18 mouse cellular contexts compared by ENCODE assay signal in genomic region chr7:75190192-75190591, GRCm38 (mm10).
DNase-seq lines count a peak whose midpoint lies in the region; ATAC-seq lines count a peak whose summit lies in the region.
"Had no signal": no experiment of that assay in that cellular context is flagged by ENCODE, and none has a peak within 500 bp of the region (broad histone marks: within the 10 kb centered on the region; RNA-seq: fewer than 3 reads in every experiment).

No protein-coding gene starts in this region.

- ATAC-seq in common myeloid progenitor, adult 5-6 weeks (replicated peaks; ENCODE audit: low read depth, poor library complexity, severe bottlenecking): peak; percentile 50; the same call in 1 of the 2 replicates
- ATAC-seq in monocyte, adult 5-6 weeks (replicated peaks; ENCODE audit: insufficient number of reproducible peaks, low FRiP score, low TSS enrichment, poor library complexity, severe bottlenecking): peak; percentile 80; the same call in 1 of the 2 replicates
- ATAC-seq: forebrain, postnatal 0 days; intestine, embryonic 15.5 days; midbrain, embryonic 16.5 days had no signal

- peak; percentile 35 to 45 for DNase-seq in cerebellum, adult 18-20 months
- no peak for DNase-seq in cerebellum, postnatal 10 days
- peak; percentile 15 for DNase-seq in adrenal gland, adult 8-10 months
- no peak for DNase-seq in left cerebral cortex, adult 18-20 months (ENCODE audit: low spot score in 2 of 2)
- DNase-seq in spleen, postnatal 36 days (ENCODE audit: low spot score in 2 of 2): no peak
- DNase-seq: cerebellum, postnatal 14 days; forebrain, postnatal 0 days; gastrocnemius, postnatal 14 days; heart, adult 2 months; heart, postnatal 36 days; kidney, adult 9 months; kidney, postnatal 4 days; liver; lung, postnatal 36 days had no signal

Comparison
In these comparisons a context has a peak if more than half of its experiments do, and no peak if none do; other contexts are left out.
1. DNase-seq: peak in cerebellum, adult 18-20 months (2 of 2) and adrenal gland, adult 8-10 months (single experiment); none in cerebellum, postnatal 10 days (0 of 2), left cerebral cortex, adult 18-20 months (0 of 2) and spleen, postnatal 36 days (0 of 2).